Mouse (Mus musculus) kidney, adult 2 months (tissue): ENCODE results near the gene Rspo1.

Source experiments
- CTCF ChIP-seq: fragments of 200-500 bp; conservative IDR thresholded peaks from 2 replicates; pipeline ENCODE4 v1.5.1; 2011; ENCODE audit warnings: low read depth, mild to moderate bottlenecking, control low read depth, low read length, moderate library complexity, mixed read lengths; ENCODE audit not compliant: insufficient read depth, insufficient read length
- POLR2A ChIP-seq: fragments of 200-500 bp; IDR thresholded peaks from one replicate; pipeline ENCODE4 v1.6.1; 2011; ENCODE audit warnings: low read depth, low read length, control low read depth

DNA sequence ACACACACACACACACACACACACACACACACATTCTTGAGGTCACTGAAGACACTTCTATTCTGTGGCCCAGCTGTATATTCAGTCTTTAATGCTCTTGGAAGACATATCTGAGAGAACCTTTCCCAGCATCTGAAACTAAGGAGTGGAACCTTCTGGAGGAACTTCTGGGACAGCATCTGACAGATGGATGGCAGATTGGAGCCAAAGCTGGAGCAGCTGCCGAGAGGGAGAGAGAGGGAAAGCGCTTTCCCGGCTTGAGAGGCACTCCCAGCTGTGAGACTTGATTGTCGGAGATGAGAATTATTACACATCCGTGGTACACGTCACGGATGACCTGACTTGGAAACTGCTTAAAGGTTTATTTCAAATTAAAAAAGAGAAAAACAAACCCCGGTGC lies 22.5 kb downstream of the Rspo1 start:
- TF ChIP-seq POLR2A (no peak), CTCF (no peak)
